Mouse (Mus musculus) stomach, postnatal 0 days (tissue): ENCODE results near the gene Clock. TPM values are rescaled to one million over a fixed set of nuclear protein-coding genes. Genes with fewer than 3 reads are reported as not detected.
A peak's percentile ranks its signal among the peaks of the same experiment; 100 is the strongest.

Experiments
- ATAC-seq: fragments of 200-750 bp; cut with Nextera tagmentation; 2 replicates; pipeline ENCODE4 v1.8.0; 2017; ENCODE audit not compliant: low FRiP score, low TSS enrichment
- DNase-seq: peaks from one replicate; pipeline ENCODE4 v3.0.0-alpha.2; 2016; ENCODE audit warnings: low spot score
- H3K27ac ChIP-seq: fragments of 300-500 bp; sonication (generic); replicated peaks from 2 replicates; pipeline ENCODE4 v1.5.1; 2014; ENCODE audit warnings: mild to moderate bottlenecking, control low read depth
- H3K27me3 ChIP-seq: fragments of 300-500 bp; sonication (generic); 2 replicates; pipeline ENCODE4 v1.6.1; 2014; ENCODE audit warnings: low read length; ENCODE audit not compliant: control insufficient read depth, insufficient read depth
- H3K36me3 ChIP-seq: fragments of 300-500 bp; sonication (generic); 2 replicates; pipeline ENCODE4 v1.6.1; 2014; ENCODE audit warnings: low read length, mixed read lengths; ENCODE audit not compliant: control insufficient read depth, insufficient read depth
- H3K4me1 ChIP-seq: fragments of 300-500 bp; sonication (generic); replicated peaks from 2 replicates; pipeline ENCODE4 v1.6.1; 2014; ENCODE audit warnings: antibody characterized with exemption; ENCODE audit not compliant: control insufficient read depth, insufficient read depth
- H3K4me2 ChIP-seq: fragments of 300-500 bp; sonication (generic); replicated peaks from 2 replicates; pipeline ENCODE4 v1.6.1; 2014; ENCODE audit warnings: low read depth, mild to moderate bottlenecking, control low read depth, moderate library complexity
- H3K4me3 ChIP-seq: fragments of 300-500 bp; sonication (generic); 2 replicates; pipeline ENCODE4 v1.5.1; 2014; ENCODE audit warnings: low read depth, low read length, control low read depth
- H3K9ac ChIP-seq: fragments of 300-500 bp; sonication (generic); 2 replicates; pipeline ENCODE4 v1.6.1; 2014; ENCODE audit warnings: mild to moderate bottlenecking, low read length, control low read depth, mixed read lengths
- H3K9me3 ChIP-seq: fragments of 300-500 bp; sonication (generic); 2 replicates; pipeline ENCODE4 v1.6.1; 2016; ENCODE audit warnings: low read length; ENCODE audit not compliant: control insufficient read depth
- CTCF ChIP-seq: IDR thresholded peaks from 2 replicates; pipeline ENCODE4 v1.5.1; 2016; ENCODE audit warnings: antibody characterized with exemption, low read depth, mild to moderate bottlenecking, moderate library complexity
- EP300 ChIP-seq: optimal IDR thresholded peaks from 2 replicates; pipeline ENCODE3; 2016; ENCODE audit warnings: antibody characterized with exemption
- WGBS: fragments of 180-500 bp; shearing (Covaris S2); extraction: QIAGEN DNeasy Blood & Tissue Kit; methylation state at CpG from one replicate; pipeline ENCODE4 v1.1.7; 2014; 5-methylcytosine and 5-hydroxymethylcytosine counted together
- polyA plus RNA-seq: library from polyadenylated mRNA; unstranded; fragments of >200 nt; fragmentation: Nextera tagmentation; extraction: Ambion mirVana; gene quantifications from 2 replicates; pipeline ENCODE4 v1.2.1, GENCODE M21; 2015

Clock gene
- polyA plus RNA-seq, 1 experiment from 2014 or later = 6.7 TPM

DNA sequence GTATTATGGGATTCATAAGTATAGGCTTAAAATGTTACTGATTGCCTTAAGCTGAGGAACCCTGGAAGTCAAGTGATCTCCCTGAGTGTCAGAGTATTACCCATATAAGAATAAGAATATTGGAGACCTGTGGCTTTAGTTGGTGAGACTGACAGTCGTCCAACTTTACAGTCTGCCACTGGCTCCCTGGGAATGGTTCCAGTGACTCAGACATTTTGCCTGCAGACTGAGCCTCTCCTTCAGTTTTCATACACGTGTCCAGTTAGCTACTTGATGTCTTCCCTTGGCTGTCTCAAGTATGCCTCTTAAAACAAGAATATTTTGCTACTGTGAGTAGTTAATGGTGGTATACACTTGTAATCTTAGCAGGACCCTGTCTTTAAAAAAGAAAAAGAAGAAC, 3.6 kb upstream of the Clock start:
- Histone ChIP-seq H3K27ac (no peak overlapping the region), H3K9me3 (no peaks in the 10 kb centered on the region), H3K4me1 (no peaks in the 10 kb centered on the region), H3K27me3 (no peaks in the 10 kb centered on the region), H3K9ac (no peak overlapping the region), H3K36me3 (no peaks in the 10 kb centered on the region), H3K4me3 (no peak overlapping the region), H3K4me2 (no peak overlapping the region)
- TF ChIP-seq EP300 (no peak), CTCF (no peak)
- WGBS = 58% methylated on average over 2 of the region's 2 CpGs
- DNase-seq (no peak), ATAC-seq (no peak)

GRCm38 (mm10) chr5:76306261-76306660, 1.7 kb upstream of the Clock start:
- Histone ChIP-seq H3K4me3 (no peak overlapping the region), H3K9ac (no peak overlapping the region), H3K36me3 (no peaks in the 10 kb centered on the region), H3K27me3 (no peaks in the 10 kb centered on the region), H3K9me3 (no peaks in the 10 kb centered on the region), H3K27ac (no peak overlapping the region), H3K4me2 (no peak overlapping the region), H3K4me1 (no peaks in the 10 kb centered on the region)
- ATAC-seq = no peak
- no peak for DNase-seq
- 51% methylated on average over 3 of the region's 3 CpGs for WGBS
- TF ChIP-seq CTCF (no peak), EP300 (no peak)

- no peaks in the 10 kb centered on the region for H3K4me1 ChIP-seq
- peak overlapping the region; percentile 86 for H3K4me2 ChIP-seq
- H3K4me3 ChIP-seq = peak overlapping the region; percentile 99; the same call in 1 of the 2 replicates
- no peak for ATAC-seq
- H3K9ac ChIP-seq = no peak overlapping the region
- WGBS = 4% methylated on average over 8 of the region's 8 CpGs
- H3K36me3 ChIP-seq = no peaks in the 10 kb centered on the region
- peak; percentile 30 for DNase-seq
- H3K27me3 ChIP-seq = no peaks in the 10 kb centered on the region
- TF ChIP-seq EP300 (no peak), CTCF (no peak)
- H3K27ac ChIP-seq = peak overlapping the region; percentile 2; the same call in 1 of the 2 replicates
- H3K9me3 ChIP-seq = no peaks in the 10 kb centered on the region
These were observed 1.0 kb upstream of the Clock start for GRCm38 (mm10) chr5:76305616-76306015.

DNA sequence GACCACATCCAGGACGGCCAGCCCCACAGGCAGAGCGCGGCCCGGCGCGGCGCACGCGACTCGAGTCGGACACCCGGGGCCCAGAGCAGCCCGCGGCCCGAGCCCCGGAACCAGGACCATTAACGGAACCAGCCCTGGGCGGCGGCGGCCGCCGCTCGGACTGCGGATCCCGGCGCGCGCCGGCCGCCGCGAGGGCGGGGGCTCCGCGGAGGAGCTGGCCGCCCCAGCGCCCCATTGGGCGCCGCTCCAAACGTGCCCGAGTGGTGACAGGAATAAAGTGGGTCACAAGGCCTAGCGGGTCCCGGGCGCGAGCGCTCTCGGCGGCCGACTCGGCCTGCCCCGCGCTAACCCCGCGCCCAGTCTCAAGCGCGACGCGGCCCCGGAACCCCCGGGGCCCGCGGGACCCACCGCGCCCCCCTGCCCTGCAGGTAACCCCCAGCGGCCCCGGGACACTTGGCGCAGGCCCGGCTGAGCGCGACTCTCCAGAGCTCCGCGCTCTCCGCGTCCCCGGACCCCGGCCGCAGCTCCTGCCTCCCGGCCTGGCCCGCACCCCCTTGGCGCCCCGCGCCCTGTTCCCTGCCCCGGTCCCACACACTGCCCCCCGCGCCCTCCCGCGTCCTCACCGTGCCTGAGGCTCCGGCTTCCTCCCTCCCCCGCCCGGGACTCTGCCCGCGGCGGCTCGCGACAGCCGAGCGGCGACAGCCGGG, 694 bp downstream of the Clock start:
- peak; percentile 88 for DNase-seq

DNA sequence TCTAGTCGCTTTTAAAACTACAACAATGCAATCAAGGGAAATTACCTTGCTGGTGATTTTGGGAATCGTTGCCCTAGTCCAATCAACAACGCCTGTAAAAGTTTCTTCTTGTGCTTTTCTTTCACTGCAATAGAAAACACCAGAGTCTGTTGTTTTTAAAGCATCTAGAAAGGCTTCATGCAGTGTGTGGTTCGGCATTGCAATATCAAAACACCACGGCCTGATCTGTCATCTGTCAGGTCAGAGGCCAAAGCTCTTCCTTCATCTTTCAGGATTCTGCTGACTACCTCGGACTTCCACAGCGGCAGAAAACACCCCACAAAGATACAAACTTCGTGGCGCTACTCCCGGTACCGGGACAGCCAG, 1.2 kb downstream of the Clock start:
- Histone ChIP-seq H3K4me3 (peak overlapping the region; percentile 99), H3K4me2 (peak overlapping the region; percentile 86), H3K27ac (peak overlapping the region; percentile 97), H3K27me3 (no peaks in the 10 kb centered on the region), H3K4me1 (no peaks in the 10 kb centered on the region), H3K36me3 (no peaks in the 10 kb centered on the region), H3K9me3 (no peaks in the 10 kb centered on the region), H3K9ac (peak overlapping the region; percentile 97)
- no peak for ATAC-seq
- 4% methylated on average over 11 of the region's 11 CpGs for WGBS
- TF ChIP-seq CTCF = no peak
- no peak for TF ChIP-seq EP300
- no peak for DNase-seq

More for the DNA sequence above, 694 bp downstream of the Clock start:
- TF ChIP-seq EP300 (no peak), CTCF (no peak)
- ATAC-seq = peak; percentile 87
- Histone ChIP-seq H3K9ac (peak overlapping the region; percentile 97), H3K36me3 (no peaks in the 10 kb centered on the region), H3K27me3 (no peaks in the 10 kb centered on the region), H3K4me2 (peak overlapping the region; percentile 86), H3K4me1 (no peaks in the 10 kb centered on the region), H3K9me3 (no peaks in the 10 kb centered on the region), H3K27ac (peak overlapping the region; percentile 97), H3K4me3 (peak overlapping the region; percentile 99)
- under 1% methylated on average over 57 of the region's 100 CpGs for WGBS

DNA sequence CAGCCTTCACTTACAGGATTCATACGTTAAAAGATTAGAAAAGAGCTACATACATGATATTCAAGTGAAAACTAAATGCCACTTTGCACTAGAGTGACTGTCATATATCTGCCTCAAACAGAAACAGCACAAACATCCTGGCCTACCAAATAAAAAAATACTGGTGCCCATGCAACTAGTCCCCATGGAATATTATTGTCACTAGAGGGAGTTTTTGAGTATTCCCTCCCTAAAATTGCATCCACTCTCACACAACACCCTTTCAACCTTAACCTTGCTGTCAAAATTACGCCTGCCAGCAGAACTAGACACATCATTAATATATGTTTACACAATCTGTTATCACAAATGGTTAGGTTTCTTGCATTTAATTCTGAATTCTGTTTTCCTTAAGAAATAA, 2.6 kb downstream of the Clock start:
- H3K36me3 ChIP-seq = no peaks in the 10 kb centered on the region
- no peaks in the 10 kb centered on the region for H3K9me3 ChIP-seq
- H3K9ac ChIP-seq = no peak overlapping the region
- DNase-seq (no peak), ATAC-seq (no peak)
- no peak for TF ChIP-seq EP300
- peak; percentile 37 for TF ChIP-seq CTCF
- no peak overlapping the region for H3K4me3 ChIP-seq
- H3K4me1 ChIP-seq = no peaks in the 10 kb centered on the region
- WGBS = 70% methylated on average over 2 of the region's 2 CpGs
- H3K27me3 ChIP-seq = no peaks in the 10 kb centered on the region
- no peak overlapping the region for H3K4me2 ChIP-seq
- no peak overlapping the region for H3K27ac ChIP-seq
